Mouse (Mus musculus) kidney, embryonic 15.5 days (tissue): ENCODE data around the gene Whrn. TPM values are rescaled to one million over a fixed set of nuclear protein-coding genes. Genes with fewer than 3 reads are reported as not detected.

ENCODE experiments used
- polyA plus RNA-seq: library from polyadenylated mRNA; unstranded; fragments of >200 nt; fragmentation: Nextera tagmentation; extraction: Ambion mirVana; gene quantifications from 2 replicates; pipeline ENCODE4 v1.2.1, GENCODE M21; 2015

Gene Whrn
- polyA plus RNA-seq, 1 experiment from 2014 or later = 6.1 TPM

Other genes starting within 250 kb of the Whrn start
- gene Orm1, start 151.4 kb downstream of the Whrn start, polyA plus RNA-seq = 0.44 TPM in 1 of 2 replicates, not detected in the other
- not detected in 2 replicates for gene Orm3, start 139.8 kb downstream of the Whrn start, polyA plus RNA-seq
- not detected in 2 replicates for gene Orm2, start 133.5 kb downstream of the Whrn start, polyA plus RNA-seq
- 7.4 and 8.3 TPM in 2 replicates for gene Akna, start 92.6 kb downstream of the Whrn start, polyA plus RNA-seq
- gene Atp6v1g1, start 48.8 kb upstream of the Whrn start, polyA plus RNA-seq = 287 and 307 TPM in 2 replicates
- gene Tmem268, start 62.8 kb upstream of the Whrn start, polyA plus RNA-seq = 5.9 and 7.8 TPM in 2 replicates
- gene Gm11213, start 109.3 kb upstream of the Whrn start, polyA plus RNA-seq = not detected in 2 replicates
- not detected in 2 replicates for gene Tex48, start 126.4 kb upstream of the Whrn start, polyA plus RNA-seq
- not detected in 2 replicates for gene Gm11214, start 167.4 kb upstream of the Whrn start, polyA plus RNA-seq
- 0.80 and 0.92 TPM in 2 replicates for gene Tnfsf15, start 249.1 kb upstream of the Whrn start, polyA plus RNA-seq